Mouse (Mus musculus): ENCODE data around the gene Phf23. TPM values are rescaled to one million over a fixed set of nuclear protein-coding genes. Genes with fewer than 3 reads are reported as not detected.

Phf23 gene
- polyA plus RNA-seq, 1 experiment from 2014 or later, result 87.8 TPM

GRCm38 (mm10) chr11:69961841-69962240 is 33.7 kb upstream of the Phf23 start:
- Histone ChIP-seq H3K27ac (no peak overlapping the region), H3K9me3 (replicated peaks) (no peaks in the 10 kb centered on the region), H3K27me3 (peaks cover 73% of the 10 kb centered on the region), H3K9ac (no peak overlapping the region), H3K4me1 (peaks cover 11% of the 10 kb centered on the region), H3K4me3 (no peak overlapping the region), H3K36me3 (no peaks in the 10 kb centered on the region), H3K4me2 (replicated peaks) (no peak overlapping the region)
- 49% methylated on average over 5 of the region's 5 CpGs for WGBS
- ATAC-seq (ENCODE audit: low FRiP score), result no peak

GRCm38 (mm10) chr11:69964650-69965270 is 30.8 kb upstream of the Phf23 start, which contains the start of gene Cldn7:
Gene Cldn7, plus strand, starts transcription at chr11:69964779.
- Histone ChIP-seq H3K27ac (no peak within 1 kb of the TSS), H3K36me3 (peaks cover 19% of the 10 kb centered on the region), H3K9ac (no peak within 1 kb of the TSS), H3K27me3 (peaks cover 88% of the 10 kb centered on the region), H3K4me1 (peaks cover 12% of the 10 kb centered on the region), H3K4me2 (replicated peaks) (peak within 1 kb of the TSS; percentile 22; the same call in 1 of the 2 replicates), H3K9me3 (replicated peaks) (no peaks in the 10 kb centered on the region), H3K4me3 (peak within 1 kb of the TSS; percentile 21)
- ATAC-seq (ENCODE audit: low FRiP score), result no peak
- WGBS, result 11% methylated on average over 24 of the region's 24 CpGs

GRCm38 (mm10) chr11:69965271-69966005 is 30.1 kb upstream of the Phf23 start:
- ATAC-seq (ENCODE audit: low FRiP score), result no peak
- H3K36me3 ChIP-seq, result peaks cover 25% of the 10 kb centered on the region
- H3K27me3 ChIP-seq, result peaks cover 84% of the 10 kb centered on the region
- no peaks in the 10 kb centered on the region for H3K9me3 ChIP-seq (replicated peaks)
- H3K4me1 ChIP-seq, result peaks cover 12% of the 10 kb centered on the region
- 3% methylated on average over 49 of the region's 49 CpGs for WGBS
- peak overlapping the region; percentile 41 for H3K4me2 ChIP-seq (replicated peaks)
- H3K27ac ChIP-seq, result no peak overlapping the region
- H3K9ac ChIP-seq, result no peak overlapping the region; the same call in 1 of the 2 replicates
- H3K4me3 ChIP-seq, result peak overlapping the region; percentile 29

- Histone ChIP-seq H3K4me2 (replicated peaks) (peak overlapping the region; percentile 41), H3K27me3 (peaks cover 76% of the 10 kb centered on the region), H3K4me1 (peaks cover 12% of the 10 kb centered on the region), H3K9ac (peak overlapping the region; percentile 47), H3K4me3 (peak overlapping the region; percentile 29), H3K36me3 (peaks cover 26% of the 10 kb centered on the region), H3K27ac (no peak overlapping the region), H3K9me3 (replicated peaks) (no peaks in the 10 kb centered on the region)
- ATAC-seq (ENCODE audit: low FRiP score), result peak; percentile 46; the same call in 1 of the 2 replicates
- WGBS, result 1% methylated on average over 59 of the region's 59 CpGs
Observed at GRCm38 (mm10) chr11:69966006-69966859, 29.3 kb upstream of the Phf23 start.

GRCm38 (mm10) chr11:69966860-69967517 is 28.6 kb upstream of the Phf23 start:
- Histone ChIP-seq H3K9ac (peak overlapping the region; percentile 47; the same call in 1 of the 2 replicates), H3K9me3 (replicated peaks) (no peaks in the 10 kb centered on the region), H3K4me3 (peak overlapping the region; percentile 29), H3K36me3 (peaks cover 26% of the 10 kb centered on the region), H3K4me1 (peaks cover 12% of the 10 kb centered on the region), H3K4me2 (replicated peaks) (peak overlapping the region; percentile 41), H3K27ac (no peak overlapping the region), H3K27me3 (peaks cover 69% of the 10 kb centered on the region)
- no peak for ATAC-seq (ENCODE audit: low FRiP score)
- WGBS, result 40% methylated on average over 17 of the region's 17 CpGs

- 89% methylated on average over 4 of the region's 4 CpGs for WGBS
- no peak overlapping the region for H3K4me3 ChIP-seq
- no peak overlapping the region for H3K4me2 ChIP-seq (replicated peaks)
- ATAC-seq (ENCODE audit: low FRiP score), result no peak
- H3K27ac ChIP-seq, result no peak overlapping the region
- H3K4me1 ChIP-seq, result peaks cover 12% of the 10 kb centered on the region
- peaks cover 38% of the 10 kb centered on the region for H3K36me3 ChIP-seq
- H3K27me3 ChIP-seq, result peaks cover 51% of the 10 kb centered on the region
- H3K9ac ChIP-seq, result no peak overlapping the region
- H3K9me3 ChIP-seq (replicated peaks), result no peaks in the 10 kb centered on the region
Observed at GRCm38 (mm10) chr11:69968793-69969192, 26.8 kb upstream of the Phf23 start.

GRCm38 (mm10) chr11:69970222-69970621 is 25.4 kb upstream of the Phf23 start:
- H3K36me3 ChIP-seq, result peaks cover 52% of the 10 kb centered on the region
- H3K4me1 ChIP-seq, result peaks cover 12% of the 10 kb centered on the region
- no peak overlapping the region for H3K4me3 ChIP-seq
- WGBS, result 89% methylated on average over 6 of the region's 6 CpGs
- H3K9me3 ChIP-seq (replicated peaks), result no peaks in the 10 kb centered on the region
- no peak for ATAC-seq (ENCODE audit: low FRiP score)
- H3K27ac ChIP-seq, result no peak overlapping the region
- H3K4me2 ChIP-seq (replicated peaks), result no peak overlapping the region
- peaks cover 37% of the 10 kb centered on the region for H3K27me3 ChIP-seq
- H3K9ac ChIP-seq, result no peak overlapping the region

- Histone ChIP-seq H3K27ac (no peak overlapping the region), H3K4me1 (peaks cover 9% of the 10 kb centered on the region), H3K9me3 (replicated peaks) (no peaks in the 10 kb centered on the region), H3K4me2 (replicated peaks) (no peak overlapping the region), H3K4me3 (no peak overlapping the region), H3K27me3 (peaks cover 32% of the 10 kb centered on the region), H3K36me3 (peaks cover 58% of the 10 kb centered on the region), H3K9ac (no peak overlapping the region)
- 92% methylated on average over 3 of the region's 3 CpGs for WGBS
- no peak for ATAC-seq (ENCODE audit: low FRiP score)
Observed at GRCm38 (mm10) chr11:69970775-69971174, 24.8 kb upstream of the Phf23 start.

- Histone ChIP-seq H3K27me3 (no peaks in the 10 kb centered on the region), H3K4me1 (peaks cover 5% of the 10 kb centered on the region), H3K9me3 (replicated peaks) (no peaks in the 10 kb centered on the region), H3K36me3 (peaks cover 60% of the 10 kb centered on the region), H3K9ac (no peak overlapping the region), H3K4me2 (replicated peaks) (no peak overlapping the region), H3K27ac (no peak overlapping the region), H3K4me3 (no peak overlapping the region)
- no peak for ATAC-seq (ENCODE audit: low FRiP score)
- 93% methylated on average over 2 of the region's 2 CpGs for WGBS
Observed at GRCm38 (mm10) chr11:69974907-69975306, 20.7 kb upstream of the Phf23 start.

- Histone ChIP-seq H3K4me1 (peaks cover 5% of the 10 kb centered on the region), H3K36me3 (peaks cover 54% of the 10 kb centered on the region), H3K9ac (no peak overlapping the region), H3K27me3 (no peaks in the 10 kb centered on the region), H3K4me3 (no peak overlapping the region), H3K4me2 (replicated peaks) (no peak overlapping the region), H3K27ac (no peak overlapping the region), H3K9me3 (replicated peaks) (no peaks in the 10 kb centered on the region)
- ATAC-seq (ENCODE audit: low FRiP score), result no peak
- 88% methylated on average over 4 of the region's 4 CpGs for WGBS
Observed at GRCm38 (mm10) chr11:69976271-69976670, 19.3 kb upstream of the Phf23 start.

GRCm38 (mm10) chr11:69979827-69980195 is 15.8 kb upstream of the Phf23 start:
- peaks cover 26% of the 10 kb centered on the region for H3K4me1 ChIP-seq
- no peaks in the 10 kb centered on the region for H3K27me3 ChIP-seq
- ATAC-seq (ENCODE audit: low FRiP score), result no peak
- H3K4me3 ChIP-seq, result peak overlapping the region; percentile 100
- no peaks in the 10 kb centered on the region for H3K9me3 ChIP-seq (replicated peaks)
- 4% methylated on average over 16 of the region's 16 CpGs for WGBS
- peak overlapping the region; percentile 98 for H3K27ac ChIP-seq
- peaks cover 39% of the 10 kb centered on the region for H3K36me3 ChIP-seq
- H3K4me2 ChIP-seq (replicated peaks), result peak overlapping the region; percentile 73
- H3K9ac ChIP-seq, result peak overlapping the region; percentile 80
